Mouse (Mus musculus) midbrain, embryonic 10.5 days (tissue): ENCODE measurements around the gene Bcl2l13. TPM values are rescaled to one million over a fixed set of nuclear protein-coding genes. Genes with fewer than 3 reads are reported as not detected.

Source experiments
- DNase-seq: peaks from one replicate; pipeline ENCODE4 v3.0.0-alpha.2; 2017; ENCODE audit warnings: low spot score
- H3K27ac ChIP-seq: fragments of 300-500 bp; sonication (generic); replicated peaks from 2 replicates; pipeline ENCODE4 v1.5.1; 2016; ENCODE audit warnings: mild to moderate bottlenecking
- H3K27me3 ChIP-seq: fragments of 300-500 bp; sonication (generic); 2 replicates; pipeline ENCODE4 v1.6.1; 2016; ENCODE audit warnings: low read depth, mild to moderate bottlenecking; ENCODE audit not compliant: poor library complexity, severe bottlenecking
- H3K36me3 ChIP-seq: fragments of 300-500 bp; sonication (generic); 2 replicates; pipeline ENCODE4 v1.6.1; 2016; ENCODE audit warnings: mild to moderate bottlenecking, moderate library complexity
- H3K4me1 ChIP-seq: fragments of 300-500 bp; sonication (generic); 2 replicates; pipeline ENCODE4 v1.6.1; 2016
- H3K4me3 ChIP-seq: fragments of 300-500 bp; sonication (generic); 2 replicates; pipeline ENCODE4 v1.5.1; 2016; ENCODE audit warnings: mild to moderate bottlenecking, moderate library complexity
- H3K9me3 ChIP-seq: fragments of 300-500 bp; sonication (generic); replicated peaks from 2 replicates; pipeline ENCODE4 v1.6.1; 2016; ENCODE audit warnings: mild to moderate bottlenecking
- WGBS: fragments of 180-500 bp; shearing (Covaris S2); methylation state at CpG from one replicate; pipeline ENCODE4 v1.1.7; 2016; 5-methylcytosine and 5-hydroxymethylcytosine counted together
- polyA plus RNA-seq: library from polyadenylated mRNA; unstranded; fragments of >200 nt; fragmentation: Nextera tagmentation; extraction: Ambion mirVana; gene quantifications from 2 replicates; pipeline ENCODE4 v1.2.1, GENCODE M21; 2016

Gene Bcl2l13
- polyA plus RNA-seq, 1 experiment from 2014 or later = 48.9 TPM

DNA sequence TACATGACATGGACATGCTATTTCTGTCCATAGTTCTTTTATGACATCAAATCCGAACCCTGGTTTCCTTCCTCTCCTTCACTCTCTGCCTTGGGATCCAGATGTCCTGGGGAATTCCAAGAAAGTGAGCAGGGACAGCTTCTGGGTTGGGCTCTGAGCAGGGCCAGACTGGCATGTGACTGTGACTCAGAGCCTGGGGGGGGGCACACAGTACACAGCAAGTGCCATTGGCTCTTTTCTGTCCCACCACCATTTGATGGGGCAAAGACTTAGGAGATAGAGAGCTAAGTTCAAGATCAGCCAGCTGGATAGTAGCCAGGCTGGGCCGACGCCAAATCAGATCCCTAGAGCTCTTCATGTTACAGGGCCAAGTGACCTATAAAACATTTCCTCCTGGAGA is 91.8 kb downstream of the Bcl2l13 start:
- WGBS = 86% methylated on average over 3 of the region's 3 CpGs
- DNase-seq = no peak
- no peaks in the 10 kb centered on the region for H3K27me3 ChIP-seq
- H3K4me3 ChIP-seq = no peak overlapping the region
- H3K9me3 ChIP-seq = no peaks in the 10 kb centered on the region
- peaks cover 11% of the 10 kb centered on the region for H3K36me3 ChIP-seq
- H3K4me1 ChIP-seq = no peaks in the 10 kb centered on the region
- H3K27ac ChIP-seq = no peak overlapping the region

DNA sequence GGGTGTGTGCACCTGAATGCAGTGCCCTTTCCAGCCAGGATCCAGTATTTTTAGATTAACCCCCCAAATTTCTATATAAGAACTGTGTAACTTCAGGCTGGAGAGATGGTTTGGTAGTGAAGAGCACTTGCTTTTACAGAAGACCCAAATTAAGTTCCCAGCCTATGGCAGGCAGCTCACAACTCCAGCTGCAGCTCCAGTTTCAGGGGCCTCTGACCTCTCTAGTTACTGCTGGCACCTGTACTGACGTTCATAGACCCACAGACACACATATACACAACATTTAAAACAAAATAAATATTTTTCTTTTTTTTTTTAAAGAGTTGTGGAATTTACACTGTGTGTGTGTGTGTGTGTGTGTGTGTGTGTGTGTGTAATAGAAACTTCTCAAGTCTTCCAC is 93.4 kb downstream of the Bcl2l13 start:
- DNase-seq = no peak
- peaks cover 23% of the 10 kb centered on the region for H3K36me3 ChIP-seq
- no peaks in the 10 kb centered on the region for H3K4me1 ChIP-seq
- H3K27me3 ChIP-seq = no peaks in the 10 kb centered on the region
- no peak overlapping the region for H3K27ac ChIP-seq
- 69% methylated on average over 1 of the region's 1 CpGs for WGBS
- H3K9me3 ChIP-seq = no peaks in the 10 kb centered on the region
- H3K4me3 ChIP-seq = no peak overlapping the region

DNA sequence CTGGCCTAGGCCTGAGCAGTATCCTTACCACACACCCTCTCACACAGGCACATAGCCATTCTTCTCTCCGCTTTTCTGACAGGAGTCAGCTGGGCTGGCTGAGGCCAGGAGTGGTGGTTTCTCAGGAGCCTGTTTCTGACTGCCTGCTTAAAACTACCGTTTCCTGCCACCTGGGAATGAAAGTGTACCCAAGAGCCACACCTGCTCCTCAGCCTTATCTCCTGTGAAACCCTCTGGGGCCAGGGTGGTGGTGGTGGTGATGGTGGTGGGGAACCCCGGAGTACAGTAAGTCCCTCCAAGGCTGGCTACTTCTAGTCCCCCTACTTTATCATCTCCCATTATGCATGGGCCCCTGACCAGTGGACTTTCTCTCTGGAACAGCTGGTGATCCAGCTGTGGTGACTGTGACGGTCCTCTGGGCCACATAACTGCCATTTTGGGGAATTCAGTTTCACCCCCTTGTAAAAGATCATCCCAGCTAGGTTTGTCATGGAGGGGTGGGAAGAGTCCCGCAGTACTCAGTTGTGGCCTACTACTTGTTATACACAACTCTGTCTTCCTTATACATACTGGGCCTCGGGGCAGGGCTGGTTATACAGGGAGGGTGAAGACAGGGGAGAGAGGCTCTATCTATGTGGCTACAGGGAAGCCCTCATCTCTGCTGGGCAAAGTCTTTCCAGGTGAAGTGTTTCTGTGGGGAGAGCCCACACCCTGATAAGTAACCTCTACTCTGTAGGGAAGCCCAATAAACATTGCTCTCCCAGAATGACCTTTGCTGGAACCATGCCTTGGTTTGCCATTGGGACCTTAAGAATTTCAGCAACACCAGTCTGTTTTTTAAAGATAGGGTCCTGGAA is 94.7 kb downstream of the Bcl2l13 start:
- WGBS = 88% methylated on average over 6 of the region's 6 CpGs

DNA sequence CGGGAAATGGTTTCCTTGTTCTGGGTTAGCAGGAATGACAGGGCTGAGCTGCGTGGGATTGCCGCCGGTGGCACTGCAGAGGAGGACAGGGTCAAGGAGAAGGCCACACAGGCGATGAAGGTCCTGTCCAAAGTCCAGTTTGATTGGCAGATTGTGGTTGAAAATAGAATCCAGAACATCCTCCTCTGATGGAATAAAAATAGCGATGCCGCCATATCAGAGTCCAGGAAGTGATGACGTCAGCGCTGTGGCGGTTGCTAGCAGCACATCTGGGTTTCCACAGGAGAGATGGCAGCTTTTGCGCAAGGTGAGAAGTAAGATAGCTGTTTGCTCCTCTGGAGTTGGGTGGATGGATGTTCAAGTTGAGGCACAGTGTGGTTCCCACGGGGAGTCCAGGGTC is 96.6 kb downstream of the Bcl2l13 start:
- Histone ChIP-seq H3K4me3 (no peak overlapping the region), H3K27ac (no peak overlapping the region), H3K9me3 (no peaks in the 10 kb centered on the region), H3K27me3 (no peaks in the 10 kb centered on the region), H3K36me3 (peaks cover 28% of the 10 kb centered on the region), H3K4me1 (no peaks in the 10 kb centered on the region)
- WGBS = 93% methylated on average over 12 of the region's 12 CpGs
- no peak for DNase-seq

More for the DNA sequence above, 94.7 kb downstream of the Bcl2l13 start:
- H3K27ac ChIP-seq = no peak overlapping the region
- peaks cover 28% of the 10 kb centered on the region for H3K36me3 ChIP-seq
- DNase-seq = no peak
- H3K4me1 ChIP-seq = no peaks in the 10 kb centered on the region
- no peaks in the 10 kb centered on the region for H3K9me3 ChIP-seq
- H3K27me3 ChIP-seq = no peaks in the 10 kb centered on the region
- H3K4me3 ChIP-seq = no peak overlapping the region

DNA sequence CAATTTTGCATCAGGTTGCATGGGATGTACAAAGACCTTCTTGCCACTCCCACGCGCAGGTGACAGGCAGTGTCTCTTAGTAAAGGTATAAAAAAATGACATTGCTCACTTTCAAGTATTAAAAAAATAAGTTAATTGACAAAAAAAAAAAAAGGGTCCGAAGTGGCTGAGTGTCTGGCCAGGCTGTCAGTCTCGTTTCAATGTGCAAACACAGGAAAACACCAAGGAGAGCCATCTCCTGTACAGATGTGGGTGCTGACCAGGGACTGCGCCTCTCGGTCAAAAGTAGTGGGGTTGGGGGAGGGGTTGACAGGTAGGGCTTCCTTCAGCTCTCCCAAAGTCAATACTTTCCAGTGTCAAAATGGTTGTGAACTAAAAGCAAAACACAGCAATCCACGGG is 97.7 kb downstream of the Bcl2l13 start:
- Histone ChIP-seq H3K4me3 (no peak overlapping the region), H3K27me3 (no peaks in the 10 kb centered on the region), H3K9me3 (no peaks in the 10 kb centered on the region), H3K36me3 (peaks cover 28% of the 10 kb centered on the region), H3K4me1 (peaks cover 9% of the 10 kb centered on the region), H3K27ac (no peak overlapping the region)
- 85% methylated on average over 7 of the region's 7 CpGs for WGBS
- no peak for DNase-seq

DNA sequence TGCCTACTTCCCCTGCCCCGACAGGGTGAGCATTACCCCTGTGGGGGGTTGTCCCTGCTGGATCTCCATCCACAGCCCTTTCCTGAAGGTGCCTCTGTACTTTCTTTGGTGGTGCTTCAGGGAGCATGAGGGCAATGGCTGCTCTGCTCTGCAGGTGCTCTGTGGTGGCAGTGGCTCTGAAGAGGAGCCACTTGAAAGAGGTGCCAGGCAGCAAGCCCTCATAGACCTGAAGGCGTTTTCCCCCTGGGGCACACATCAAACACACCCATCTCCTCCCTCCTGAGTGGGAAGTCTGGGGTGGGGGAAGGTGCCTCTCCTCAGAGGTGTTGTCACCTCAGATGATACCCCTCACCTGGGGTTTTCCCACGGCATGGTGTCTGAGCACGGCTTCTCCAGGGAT is 98.2 kb downstream of the Bcl2l13 start:
- Histone ChIP-seq H3K27me3 (no peaks in the 10 kb centered on the region), H3K4me1 (peaks cover 9% of the 10 kb centered on the region), H3K36me3 (peaks cover 28% of the 10 kb centered on the region), H3K9me3 (no peaks in the 10 kb centered on the region), H3K27ac (no peak overlapping the region), H3K4me3 (no peak overlapping the region)
- DNase-seq = no peak
- WGBS = 86% methylated on average over 4 of the region's 4 CpGs

DNA sequence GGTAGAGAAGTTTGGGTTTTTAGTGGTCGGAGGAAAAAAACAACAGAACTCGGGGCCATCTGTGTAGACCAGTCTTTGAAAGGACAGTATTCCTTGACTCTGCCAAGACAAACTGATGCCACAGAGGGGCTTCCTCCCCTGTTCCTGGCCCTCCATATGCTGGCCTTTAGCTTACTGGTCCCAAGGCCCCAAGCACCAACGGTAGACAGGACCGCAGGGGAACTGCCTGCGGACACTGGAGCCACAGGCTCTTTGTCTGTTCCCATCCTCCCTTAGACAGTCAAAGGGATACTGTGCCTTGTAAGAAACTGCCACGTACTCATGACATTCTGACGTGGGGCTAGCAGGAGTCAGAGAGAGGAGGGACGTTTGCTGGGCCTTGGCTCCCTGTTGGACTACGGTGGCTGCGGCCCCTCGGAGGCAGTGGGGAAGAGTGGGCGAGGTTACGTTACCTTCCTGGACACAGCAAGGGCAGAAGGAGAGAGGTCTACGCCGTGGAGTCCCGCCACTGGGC is 101.1 kb downstream of the Bcl2l13 start:
- Histone ChIP-seq H3K36me3 (peaks cover 23% of the 10 kb centered on the region), H3K4me1 (peaks cover 9% of the 10 kb centered on the region), H3K9me3 (no peaks in the 10 kb centered on the region), H3K27me3 (no peaks in the 10 kb centered on the region), H3K4me3 (no peak overlapping the region), H3K27ac (no peak overlapping the region)
- 86% methylated on average over 16 of the region's 16 CpGs for WGBS
- DNase-seq = no peak

DNA sequence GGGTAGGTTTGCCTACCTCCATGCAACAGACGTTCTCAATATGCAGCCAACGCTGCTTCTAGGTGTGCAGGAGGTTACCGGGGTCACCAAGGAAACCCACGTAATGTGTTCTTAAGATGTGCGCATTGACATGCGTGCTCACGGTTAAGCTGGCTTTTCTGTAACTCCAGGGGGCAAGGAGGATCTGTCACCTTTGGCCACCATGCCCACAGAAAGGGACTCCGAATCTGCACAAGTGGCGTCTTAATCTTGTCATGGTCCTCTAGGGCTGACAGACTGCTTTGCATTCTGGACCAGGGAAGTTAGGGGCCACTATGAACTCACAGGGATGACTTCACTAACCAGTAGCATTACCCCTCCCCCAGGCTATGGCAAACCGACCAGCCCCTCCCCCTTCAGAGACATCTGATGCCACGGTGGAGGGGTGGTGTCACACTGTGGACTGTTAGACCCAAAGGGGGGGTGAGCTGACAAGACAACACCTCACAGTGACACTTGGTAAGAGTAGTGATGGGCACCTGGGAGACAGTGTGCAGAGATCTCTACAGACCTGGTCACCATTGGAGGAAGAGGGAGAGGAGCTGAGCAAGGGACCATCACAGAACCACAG is 102.1 kb downstream of the Bcl2l13 start:
- H3K4me3 ChIP-seq = no peak overlapping the region
- WGBS = 77% methylated on average over 11 of the region's 11 CpGs
- no peak overlapping the region for H3K27ac ChIP-seq
- H3K27me3 ChIP-seq = no peaks in the 10 kb centered on the region
- no peaks in the 10 kb centered on the region for H3K9me3 ChIP-seq
- peaks cover 9% of the 10 kb centered on the region for H3K4me1 ChIP-seq
- no peak for DNase-seq
- peaks cover 14% of the 10 kb centered on the region for H3K36me3 ChIP-seq

DNA sequence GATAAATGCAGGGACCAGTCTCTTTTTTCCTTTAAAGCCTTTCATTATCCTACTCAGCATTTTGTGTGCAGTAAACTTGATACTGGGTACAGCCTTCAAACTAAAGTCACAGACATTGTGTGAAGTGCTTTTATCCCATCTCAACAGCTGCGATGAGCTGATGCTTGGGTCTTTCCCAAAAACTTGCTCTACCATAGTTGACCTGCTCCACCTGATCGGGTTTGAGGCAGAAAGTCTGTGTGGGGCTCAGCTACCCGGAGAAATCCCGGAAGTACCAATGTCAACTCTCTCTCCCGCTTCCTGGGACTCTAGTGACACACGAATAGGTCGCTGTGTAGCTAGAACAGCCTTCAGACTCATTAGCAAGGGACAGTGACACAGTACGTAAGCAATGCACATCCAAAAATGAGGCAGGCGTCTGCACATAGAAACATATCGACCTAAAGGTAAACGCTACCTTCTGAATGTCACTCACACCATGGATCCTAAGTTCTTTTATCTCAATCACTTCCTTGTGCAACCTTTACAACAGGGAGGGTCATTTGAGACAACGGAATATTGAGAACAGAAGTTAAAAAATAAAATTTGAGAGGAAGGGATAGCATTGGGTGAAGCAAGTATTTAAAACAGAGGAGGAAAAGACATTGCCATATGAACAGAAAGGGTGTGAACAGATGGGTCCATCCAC is 102.9 kb downstream of the Bcl2l13 start:
- no peaks in the 10 kb centered on the region for H3K27me3 ChIP-seq
- no peak overlapping the region for H3K4me3 ChIP-seq
- 94% methylated on average over 12 of the region's 12 CpGs for WGBS
- H3K4me1 ChIP-seq = peaks cover 9% of the 10 kb centered on the region
- H3K9me3 ChIP-seq = no peaks in the 10 kb centered on the region
- no peak overlapping the region for H3K27ac ChIP-seq
- DNase-seq = no peak
- peaks cover 10% of the 10 kb centered on the region for H3K36me3 ChIP-seq

DNA sequence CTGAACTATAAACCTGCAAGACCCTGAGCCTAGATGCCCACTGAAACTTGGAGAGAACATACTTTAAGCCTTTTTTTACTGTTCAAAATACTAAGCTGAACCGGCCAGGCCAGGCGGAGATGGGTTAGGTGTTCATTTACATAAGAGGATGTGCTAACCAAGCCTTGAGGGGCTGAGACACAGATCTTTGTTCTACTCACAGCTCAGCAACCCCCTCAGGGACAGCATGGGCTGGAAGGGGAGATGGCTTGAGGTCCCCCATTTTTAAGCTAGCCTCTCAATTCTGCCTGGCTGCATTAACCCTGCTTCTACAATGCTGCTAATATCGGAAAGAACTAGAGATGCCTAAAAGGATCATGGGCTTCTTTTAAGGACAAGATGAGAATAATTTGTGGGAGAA is 103.8 kb downstream of the Bcl2l13 start:
- no peaks in the 10 kb centered on the region for H3K9me3 ChIP-seq
- H3K4me1 ChIP-seq = peaks cover 9% of the 10 kb centered on the region
- DNase-seq = no peak
- H3K36me3 ChIP-seq = peaks cover 2% of the 10 kb centered on the region; the same call in 1 of the 2 replicates
- no peak overlapping the region for H3K27ac ChIP-seq
- H3K27me3 ChIP-seq = no peaks in the 10 kb centered on the region
- WGBS = 80% methylated on average over 3 of the region's 3 CpGs
- no peak overlapping the region for H3K4me3 ChIP-seq

DNA sequence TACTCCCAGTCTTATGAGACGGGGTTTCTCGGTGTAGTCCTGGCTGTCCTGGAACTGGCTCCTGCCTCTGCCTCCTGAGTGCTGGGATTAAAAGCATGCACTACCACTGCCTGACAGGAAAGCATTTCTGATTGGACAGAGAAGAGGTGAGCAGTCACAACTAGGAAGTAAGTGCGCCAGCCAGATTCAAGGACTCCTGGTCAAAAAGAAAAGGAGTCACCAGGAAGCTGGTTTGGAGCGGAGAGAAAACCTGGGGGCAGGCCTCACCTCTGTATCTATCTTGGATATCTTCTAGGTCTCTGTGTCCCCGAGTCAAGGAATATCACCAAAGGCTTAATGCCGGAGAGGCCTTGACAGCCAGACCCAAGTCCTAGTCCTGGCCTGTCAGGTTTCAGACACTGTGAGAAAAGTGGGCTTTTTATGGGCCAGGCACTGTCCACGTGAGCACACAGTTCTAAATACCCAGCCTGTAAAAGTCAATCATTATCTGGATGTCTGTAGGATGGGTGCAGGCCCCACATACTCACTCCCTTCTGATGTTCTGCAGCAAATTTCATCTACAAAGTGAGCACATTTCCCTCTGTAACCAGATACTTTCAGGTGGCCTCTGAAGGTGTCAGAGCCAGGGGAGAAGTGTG is 104.6 kb downstream of the Bcl2l13 start:
- no peaks in the 10 kb centered on the region; the same call in 1 of the 2 replicates for H3K36me3 ChIP-seq
- H3K9me3 ChIP-seq = no peaks in the 10 kb centered on the region
- no peak overlapping the region for H3K4me3 ChIP-seq
- no peak overlapping the region for H3K27ac ChIP-seq
- H3K4me1 ChIP-seq = peaks cover 9% of the 10 kb centered on the region
- DNase-seq = no peak
- WGBS = 91% methylated on average over 7 of the region's 7 CpGs
- H3K27me3 ChIP-seq = no peaks in the 10 kb centered on the region

DNA sequence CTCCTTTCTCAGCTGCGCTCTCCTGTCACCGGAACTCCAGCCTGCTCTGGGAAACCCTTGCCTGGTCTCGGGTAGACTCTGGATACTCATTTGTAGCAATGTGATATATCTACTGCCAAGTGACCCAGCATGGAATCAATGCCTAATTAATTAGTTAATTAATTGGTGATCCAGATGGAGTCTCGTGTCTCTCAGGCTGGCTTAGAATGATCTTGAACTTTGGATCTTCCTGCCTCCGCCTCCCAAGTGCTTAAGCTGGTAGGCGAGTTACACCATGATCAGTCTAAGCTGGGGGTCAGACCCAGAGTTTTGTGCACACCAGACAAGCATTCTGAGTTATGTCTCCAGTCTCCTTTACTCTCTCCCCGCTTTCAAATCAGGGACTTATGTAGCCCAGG is 105.1 kb downstream of the Bcl2l13 start:
- Histone ChIP-seq H3K4me1 (peaks cover 9% of the 10 kb centered on the region), H3K9me3 (no peaks in the 10 kb centered on the region), H3K27ac (no peak overlapping the region), H3K27me3 (no peaks in the 10 kb centered on the region), H3K4me3 (no peak overlapping the region), H3K36me3 (no peaks in the 10 kb centered on the region; the same call in 1 of the 2 replicates)
- no peak for DNase-seq
- WGBS = 88% methylated on average over 7 of the region's 7 CpGs
